Mouse (Mus musculus) kidney, postnatal 0 days (tissue): ENCODE measurements around the gene Phlpp1. TPM values are rescaled to one million over a fixed set of nuclear protein-coding genes. Genes with fewer than 3 reads are reported as not detected.

Source experiments
- ATAC-seq: fragments of 200-750 bp; cut with Nextera tagmentation; replicated peaks from 2 replicates; pipeline ENCODE4 v1.8.0; 2017; ENCODE audit warnings: low read depth, moderate number of reproducible peaks, moderate TSS enrichment, moderate library complexity; ENCODE audit not compliant: low FRiP score
- DNase-seq: peaks from one replicate; pipeline ENCODE4 v3.0.0-alpha.2; 2016; ENCODE audit warnings: low spot score
- H3K27ac ChIP-seq: fragments of 300-500 bp; sonication (generic); 2 replicates; pipeline ENCODE4 v1.5.1; 2014; ENCODE audit warnings: mild to moderate bottlenecking
- H3K27me3 ChIP-seq: fragments of 300-500 bp; sonication (generic); 2 replicates; pipeline ENCODE4 v1.6.1; 2014; ENCODE audit warnings: low read length, mixed read lengths; ENCODE audit not compliant: insufficient read depth
- H3K36me3 ChIP-seq: fragments of 300-500 bp; sonication (generic); 2 replicates; pipeline ENCODE4 v1.6.1; 2014; ENCODE audit warnings: low read length, mixed read lengths; ENCODE audit not compliant: insufficient read depth
- H3K4me1 ChIP-seq: fragments of 300-500 bp; sonication (generic); replicated peaks from 2 replicates; pipeline ENCODE4 v1.6.1; 2014; ENCODE audit warnings: antibody characterized with exemption, low read length, mixed read lengths; ENCODE audit not compliant: insufficient read depth
- H3K4me2 ChIP-seq: fragments of 300-500 bp; sonication (generic); 2 replicates; pipeline ENCODE4 v1.6.1; 2014; ENCODE audit warnings: mild to moderate bottlenecking, low read length, moderate library complexity, mixed read lengths
- H3K4me3 ChIP-seq: fragments of 300-500 bp; sonication (generic); replicated peaks from 2 replicates; pipeline ENCODE4 v1.5.1; 2014; ENCODE audit warnings: low read depth, low read length
- H3K9ac ChIP-seq: fragments of 300-500 bp; sonication (generic); 2 replicates; pipeline ENCODE4 v1.6.1; 2014; ENCODE audit warnings: low read depth, low read length
- H3K9me3 ChIP-seq: fragments of 300-500 bp; sonication (generic); replicated peaks from 2 replicates; pipeline ENCODE4 v1.6.1; 2016; ENCODE audit warnings: low read length, inconsistent platforms, mixed read lengths
- CTCF ChIP-seq: IDR thresholded peaks from 2 replicates; pipeline ENCODE4 v1.5.1; 2016; ENCODE audit warnings: antibody characterized with exemption, low read depth, mild to moderate bottlenecking, moderate library complexity
- WGBS: fragments of 180-500 bp; shearing (Covaris S2); extraction: QIAGEN DNeasy Blood & Tissue Kit; methylation state at CpG from one replicate; pipeline ENCODE4 v1.1.7; 2014; 5-methylcytosine and 5-hydroxymethylcytosine counted together
- polyA plus RNA-seq: library from polyadenylated mRNA; unstranded; fragments of >200 nt; fragmentation: Nextera tagmentation; extraction: Ambion mirVana; gene quantifications from 2 replicates; pipeline ENCODE4 v1.2.1, GENCODE M21; 2015

Phlpp1 gene
- polyA plus RNA-seq, 1 experiment from 2014 or later = 2.9 TPM

- peaks cover 7% of the 10 kb centered on the region; the same call in 1 of the 2 replicates for H3K36me3 ChIP-seq
- no peaks in the 10 kb centered on the region for H3K27me3 ChIP-seq
- no peak overlapping the region for H3K4me3 ChIP-seq
- no peak overlapping the region for H3K27ac ChIP-seq
- no peak for DNase-seq
- H3K4me2 ChIP-seq = no peak overlapping the region
- no peaks in the 10 kb centered on the region for H3K9me3 ChIP-seq
- 98% methylated on average over 3 of the region's 3 CpGs for WGBS
- TF ChIP-seq CTCF = peak; percentile 30; the same call in 1 of the 2 replicates
- no peak for ATAC-seq
- H3K9ac ChIP-seq = no peak overlapping the region
- H3K4me1 ChIP-seq = no peaks in the 10 kb centered on the region
Measured at GRCm38 (mm10) chr1:106346776-106347175, 175.2 kb downstream of the Phlpp1 start.

DNA sequence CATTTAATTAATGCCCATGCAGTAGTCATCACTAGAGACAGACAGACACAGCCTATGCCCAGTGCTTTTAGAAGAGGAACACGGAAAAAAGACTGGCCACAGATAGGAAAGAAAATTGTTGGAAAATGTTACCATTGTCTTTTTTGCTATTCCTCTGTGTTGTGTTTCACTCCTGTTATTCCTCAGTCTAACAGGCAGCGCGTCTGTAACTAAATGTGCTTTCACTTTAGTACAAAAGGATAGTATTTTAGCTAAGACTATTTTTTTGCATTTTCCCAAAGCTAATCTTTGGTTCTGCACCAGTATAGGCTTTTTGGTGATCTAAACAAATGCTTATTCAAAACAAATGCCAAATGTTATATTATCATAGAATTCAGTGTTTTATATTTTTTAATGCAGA, 177.6 kb downstream of the Phlpp1 start:
- no peak for TF ChIP-seq CTCF
- no peaks in the 10 kb centered on the region for H3K27me3 ChIP-seq
- no peaks in the 10 kb centered on the region for H3K4me1 ChIP-seq
- H3K27ac ChIP-seq = no peak overlapping the region
- peaks cover 7% of the 10 kb centered on the region; the same call in 1 of the 2 replicates for H3K36me3 ChIP-seq
- H3K9ac ChIP-seq = no peak overlapping the region
- H3K4me3 ChIP-seq = no peak overlapping the region
- no peak for DNase-seq
- no peak overlapping the region for H3K4me2 ChIP-seq
- WGBS = 96% methylated on average over 3 of the region's 3 CpGs
- H3K9me3 ChIP-seq = no peaks in the 10 kb centered on the region
- no peak for ATAC-seq

GRCm38 (mm10) chr1:106351512-106351911, 180.0 kb downstream of the Phlpp1 start:
- Histone ChIP-seq H3K4me2 (no peak overlapping the region), H3K4me3 (no peak overlapping the region), H3K9me3 (no peaks in the 10 kb centered on the region), H3K4me1 (no peaks in the 10 kb centered on the region), H3K9ac (no peak overlapping the region), H3K36me3 (peaks cover 7% of the 10 kb centered on the region; the same call in 1 of the 2 replicates), H3K27ac (no peak overlapping the region), H3K27me3 (no peaks in the 10 kb centered on the region)
- DNase-seq = no peak
- no peak for TF ChIP-seq CTCF
- WGBS = 44% methylated on average over 2 of the region's 2 CpGs
- no peak for ATAC-seq

DNA sequence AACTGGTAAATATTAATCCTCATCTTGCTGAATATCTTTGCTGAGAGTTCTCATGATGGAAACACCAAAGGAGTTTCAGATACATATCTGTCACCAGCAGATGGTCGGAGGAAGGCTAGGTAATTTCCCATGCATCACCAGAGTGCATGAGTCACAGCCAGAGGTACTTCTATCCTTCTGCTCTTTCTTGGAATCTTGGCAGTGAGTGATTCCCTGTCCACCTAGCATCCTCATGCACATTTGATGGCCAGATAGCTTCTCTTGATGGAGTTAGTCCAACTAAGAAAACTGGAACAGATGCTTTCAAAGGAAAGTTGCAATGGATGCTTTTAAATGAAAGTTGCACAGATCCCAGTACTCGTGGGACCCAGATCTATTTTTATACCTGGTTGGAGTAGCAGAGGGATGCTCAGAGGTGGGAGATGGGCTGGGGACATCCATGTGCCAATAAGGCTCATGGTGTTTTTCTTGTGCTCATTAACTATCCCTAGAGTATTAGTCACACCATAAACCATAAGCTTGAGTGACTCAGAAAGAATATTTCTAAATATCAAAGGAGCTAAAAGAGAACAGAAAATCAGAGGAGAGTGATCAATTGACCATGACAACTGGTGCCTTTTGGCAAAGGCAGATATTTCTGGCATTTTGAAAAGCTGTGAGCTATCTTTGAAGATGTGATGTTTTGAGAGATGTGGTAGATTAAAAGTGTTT, 181.4 kb downstream of the Phlpp1 start:
- Histone ChIP-seq H3K4me3 (no peak overlapping the region), H3K9me3 (no peaks in the 10 kb centered on the region), H3K9ac (no peak overlapping the region), H3K36me3 (peaks cover 7% of the 10 kb centered on the region; the same call in 1 of the 2 replicates), H3K27ac (no peak overlapping the region), H3K27me3 (no peaks in the 10 kb centered on the region), H3K4me2 (no peak overlapping the region), H3K4me1 (no peaks in the 10 kb centered on the region)
- DNase-seq = no peak
- no peak for ATAC-seq
- no peak for TF ChIP-seq CTCF
- WGBS = 83% methylated on average over 2 of the region's 2 CpGs

DNA sequence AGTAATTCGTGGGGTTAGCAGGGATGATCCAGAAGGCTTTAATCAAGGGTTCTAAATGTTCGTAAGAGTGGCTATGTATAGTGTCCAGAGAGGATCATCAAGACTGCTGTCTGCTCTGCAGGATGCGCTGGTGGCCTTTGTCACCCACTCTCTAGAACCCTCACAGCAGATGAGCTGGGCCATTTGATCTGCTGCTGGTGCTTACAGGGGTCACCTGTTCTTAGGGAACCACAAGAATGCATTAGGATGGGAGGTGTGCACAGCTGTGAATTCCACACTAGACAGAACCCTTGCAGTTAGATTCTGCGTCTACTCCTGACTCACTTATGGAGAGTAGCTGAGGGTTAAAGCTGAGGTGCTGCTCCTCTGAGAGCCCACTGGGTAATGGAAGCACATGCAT, 182.4 kb downstream of the Phlpp1 start:
- DNase-seq = no peak
- no peak overlapping the region for H3K9ac ChIP-seq
- 93% methylated on average over 4 of the region's 4 CpGs for WGBS
- H3K36me3 ChIP-seq = peaks cover 7% of the 10 kb centered on the region; the same call in 1 of the 2 replicates
- TF ChIP-seq CTCF = no peak
- no peak for ATAC-seq
- no peaks in the 10 kb centered on the region for H3K9me3 ChIP-seq
- no peak overlapping the region for H3K27ac ChIP-seq
- H3K4me3 ChIP-seq = no peak overlapping the region
- H3K4me2 ChIP-seq = no peak overlapping the region
- H3K27me3 ChIP-seq = no peaks in the 10 kb centered on the region
- H3K4me1 ChIP-seq = no peaks in the 10 kb centered on the region

- H3K9ac ChIP-seq = no peak overlapping the region
- DNase-seq (no peak), ATAC-seq (no peak)
- H3K27ac ChIP-seq = no peak overlapping the region
- H3K4me2 ChIP-seq = no peak overlapping the region
- H3K4me3 ChIP-seq = no peak overlapping the region
- no peaks in the 10 kb centered on the region for H3K36me3 ChIP-seq
- no peaks in the 10 kb centered on the region for H3K9me3 ChIP-seq
- H3K4me1 ChIP-seq = no peaks in the 10 kb centered on the region
- no peaks in the 10 kb centered on the region for H3K27me3 ChIP-seq
- TF ChIP-seq CTCF = no peak
Measured at GRCm38 (mm10) chr1:106359474-106359873, 187.9 kb downstream of the Phlpp1 start.
